Mouse (Mus musculus) liver, adult 2 months (tissue): ENCODE measurements at regions not wholly inside any gene's neighbourhood (a gene's known extent, or its start where the extent isn't known, plus 50 kb on each side); places are given as distances from the start of the nearest gene placed in this dataset.

Experiments used
- CTCF ChIP-seq: fragments of 200-500 bp; IDR thresholded peaks from 2 replicates; pipeline ENCODE4 v1.5.1; 2011; ENCODE audit warnings: low read depth, low read length, control low read depth
- POLR2A ChIP-seq: fragments of 200-500 bp; IDR thresholded peaks from 2 replicates; pipeline ENCODE4 v1.6.1; 2011; ENCODE audit warnings: low read length, control low read depth; ENCODE audit not compliant: insufficient read depth; ENCODE audit errors: extremely low read depth

GRCm38 (mm10) chr4:5358274-5358673 lies 565.1 kb upstream of the Impad1 start:
- TF ChIP-seq POLR2A (no peak), CTCF (no peak)
